Mouse (Mus musculus) kidney, embryonic 14.5 days (tissue): Measurements from ENCODE around the gene Nid2. TPM values are rescaled to one million over a fixed set of nuclear protein-coding genes. Genes with fewer than 3 reads are reported as not detected.

Experiments
- ATAC-seq: fragments of 200-750 bp; cut with Nextera tagmentation; 2 replicates; pipeline ENCODE4 v1.8.0; 2017; ENCODE audit warnings: moderate number of reproducible peaks, mild to moderate bottlenecking, moderate TSS enrichment, moderate library complexity; ENCODE audit not compliant: low FRiP score, low TSS enrichment
- H3K27ac ChIP-seq: fragments of 300-500 bp; sonication (generic); 2 replicates; pipeline ENCODE4 v1.5.1; 2014; ENCODE audit warnings: low read depth, mild to moderate bottlenecking, low read length, moderate library complexity, mixed read lengths
- H3K27me3 ChIP-seq: fragments of 300-500 bp; sonication (generic); 2 replicates; pipeline ENCODE4 v1.6.1; 2014; ENCODE audit warnings: mild to moderate bottlenecking, low read length; ENCODE audit not compliant: control insufficient read depth, insufficient read depth
- H3K36me3 ChIP-seq: fragments of 300-500 bp; sonication (generic); 2 replicates; pipeline ENCODE4 v1.6.1; 2014; ENCODE audit warnings: low read length, mixed read lengths; ENCODE audit not compliant: control insufficient read depth, insufficient read depth
- H3K4me1 ChIP-seq: fragments of 300-500 bp; sonication (generic); 2 replicates; pipeline ENCODE4 v1.6.1; 2014; ENCODE audit warnings: low read length, mixed read lengths; ENCODE audit not compliant: control insufficient read depth, insufficient read depth
- H3K4me2 ChIP-seq: fragments of 300-500 bp; sonication (generic); replicated peaks from 2 replicates; pipeline ENCODE4 v1.6.1; 2014; ENCODE audit warnings: low read depth, mild to moderate bottlenecking, low read length
- H3K4me3 ChIP-seq: fragments of 300-500 bp; sonication (generic); 2 replicates; pipeline ENCODE4 v1.5.1; 2014; ENCODE audit warnings: mild to moderate bottlenecking, low read length
- H3K9ac ChIP-seq: fragments of 300-500 bp; sonication (generic); 2 replicates; pipeline ENCODE4 v1.6.1; 2014; ENCODE audit warnings: low read depth, mild to moderate bottlenecking, low read length, moderate library complexity
- H3K9me3 ChIP-seq: fragments of 300-500 bp; sonication (generic); 2 replicates; pipeline ENCODE4 v1.6.1; 2016; ENCODE audit warnings: low read length; ENCODE audit not compliant: control insufficient read depth
- WGBS: fragments of 180-500 bp; shearing (Covaris S2); extraction: QIAGEN DNeasy Blood & Tissue Kit; methylation state at CpG from one replicate; pipeline ENCODE4 v1.1.7; 2014; 5-methylcytosine and 5-hydroxymethylcytosine counted together
- polyA plus RNA-seq: library from polyadenylated mRNA; unstranded; fragments of >200 nt; fragmentation: Nextera tagmentation; extraction: Ambion mirVana; gene quantifications from 2 replicates; pipeline ENCODE4 v1.2.1, GENCODE M21; 2014

Nid2 gene
- polyA plus RNA-seq, 1 experiment from 2014 or later: 95.7 TPM

DNA sequence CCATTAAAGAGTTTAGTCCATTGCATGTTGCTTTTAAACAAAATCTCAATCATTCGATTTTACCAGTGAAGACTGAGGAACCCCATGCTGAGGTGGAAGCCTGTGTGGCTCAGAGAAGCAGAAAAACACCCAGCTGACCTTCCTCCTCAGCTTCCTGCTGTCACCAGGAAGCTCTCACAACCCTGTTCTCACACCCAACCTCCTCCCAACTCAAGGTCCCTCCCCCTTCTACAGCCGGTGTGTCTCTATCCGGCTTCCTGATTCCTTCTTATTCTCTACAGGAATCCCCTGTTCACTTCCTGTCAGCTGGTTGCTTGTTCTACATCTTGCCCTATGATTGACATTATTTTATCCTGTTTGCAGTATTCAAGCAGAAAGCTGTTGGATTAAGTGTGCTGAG, 38.0 kb upstream of the Nid2 start:
- ATAC-seq: no peak
- WGBS: 58% methylated on average over 3 of the region's 3 CpGs
- H3K27ac ChIP-seq: no peak overlapping the region
- H3K27me3 ChIP-seq: no peaks in the 10 kb centered on the region
- no peak overlapping the region for H3K4me2 ChIP-seq
- no peaks in the 10 kb centered on the region for H3K36me3 ChIP-seq
- H3K9me3 ChIP-seq: no peaks in the 10 kb centered on the region
- no peak overlapping the region for H3K9ac ChIP-seq
- peaks cover 5% of the 10 kb centered on the region; the same call in 1 of the 2 replicates for H3K4me1 ChIP-seq
- no peak overlapping the region for H3K4me3 ChIP-seq

DNA sequence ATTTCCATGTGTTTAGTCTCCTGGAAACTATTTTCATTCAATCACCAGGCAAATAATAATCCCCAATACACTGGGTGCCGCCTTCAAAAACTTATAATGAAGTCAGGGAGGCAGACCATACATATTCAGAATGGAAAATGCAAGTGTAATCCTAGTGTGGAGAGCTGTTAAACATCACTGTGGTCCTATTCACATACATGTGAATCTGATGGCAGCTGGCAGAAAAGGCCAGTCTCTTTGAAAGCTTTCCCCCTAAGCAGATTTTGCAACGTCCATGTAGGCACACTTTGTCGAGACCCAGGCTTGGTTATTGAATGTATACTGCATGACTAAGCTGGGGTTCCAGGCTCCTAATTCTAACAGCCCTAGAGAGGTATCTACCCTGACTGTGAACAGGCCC, 32.0 kb upstream of the Nid2 start:
- Histone ChIP-seq H3K4me3 (no peak overlapping the region), H3K27ac (no peak overlapping the region), H3K27me3 (no peaks in the 10 kb centered on the region), H3K4me2 (no peak overlapping the region), H3K9me3 (no peaks in the 10 kb centered on the region), H3K4me1 (no peaks in the 10 kb centered on the region), H3K9ac (no peak overlapping the region), H3K36me3 (no peaks in the 10 kb centered on the region)
- no peak for ATAC-seq
- WGBS: 81% methylated on average over 3 of the region's 3 CpGs

GRCm38 (mm10) chr14:19720044-19720611, 30.9 kb upstream of the Nid2 start:
- 74% methylated on average over 2 of the region's 2 CpGs for WGBS
- ATAC-seq: no peak

GRCm38 (mm10) chr14:19728278-19728677, 22.8 kb upstream of the Nid2 start:
- peak overlapping the region; percentile 37; the same call in 1 of the 2 replicates for H3K27ac ChIP-seq
- H3K9me3 ChIP-seq: no peaks in the 10 kb centered on the region
- no peaks in the 10 kb centered on the region for H3K36me3 ChIP-seq
- no peaks in the 10 kb centered on the region for H3K27me3 ChIP-seq
- ATAC-seq: no peak
- H3K9ac ChIP-seq: no peak overlapping the region
- 78% methylated on average over 5 of the region's 5 CpGs for WGBS
- H3K4me1 ChIP-seq: peaks cover under 1% of the 10 kb centered on the region; the same call in 1 of the 2 replicates
- H3K4me3 ChIP-seq: no peak overlapping the region
- H3K4me2 ChIP-seq: no peak overlapping the region

More at GRCm38 (mm10) chr14:19720044-19720611, 30.9 kb upstream of the Nid2 start:
- Histone ChIP-seq H3K27me3 (no peaks in the 10 kb centered on the region), H3K4me1 (no peaks in the 10 kb centered on the region), H3K9ac (no peak overlapping the region), H3K4me2 (no peak overlapping the region), H3K4me3 (no peak overlapping the region), H3K9me3 (no peaks in the 10 kb centered on the region), H3K36me3 (no peaks in the 10 kb centered on the region), H3K27ac (no peak overlapping the region)

DNA sequence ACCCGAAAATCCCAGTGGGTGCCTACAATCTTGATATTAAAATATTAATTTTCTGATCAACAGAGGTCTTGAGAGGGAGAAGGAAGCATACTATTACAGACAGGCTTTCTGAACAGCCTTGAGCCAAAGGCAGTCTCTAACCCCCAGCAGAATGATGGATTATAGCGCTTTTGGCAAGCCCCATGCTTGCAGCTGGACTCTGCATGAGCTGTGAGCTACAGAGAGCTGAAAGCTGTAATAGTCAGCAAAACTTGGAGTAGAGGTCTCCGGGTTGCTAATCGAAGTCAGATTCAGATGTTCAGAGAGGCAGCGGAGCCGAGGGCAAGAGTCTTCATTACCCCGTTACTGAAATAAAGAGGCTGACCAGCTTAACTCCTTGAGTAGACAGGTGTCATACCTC, 22.3 kb upstream of the Nid2 start:
- Histone ChIP-seq H3K9me3 (no peaks in the 10 kb centered on the region), H3K36me3 (no peaks in the 10 kb centered on the region), H3K27ac (peak overlapping the region; percentile 37; the same call in 1 of the 2 replicates), H3K4me1 (peaks cover 5% of the 10 kb centered on the region; the same call in 1 of the 2 replicates), H3K4me2 (no peak overlapping the region), H3K27me3 (no peaks in the 10 kb centered on the region), H3K9ac (no peak overlapping the region), H3K4me3 (no peak overlapping the region)
- 67% methylated on average over 7 of the region's 7 CpGs for WGBS
- ATAC-seq: peak; percentile 72; the same call in 1 of the 2 replicates

- peaks cover 5% of the 10 kb centered on the region; the same call in 1 of the 2 replicates for H3K4me1 ChIP-seq
- no peaks in the 10 kb centered on the region for H3K36me3 ChIP-seq
- H3K4me3 ChIP-seq: no peak overlapping the region
- no peak overlapping the region for H3K27ac ChIP-seq
- no peak overlapping the region for H3K4me2 ChIP-seq
- no peaks in the 10 kb centered on the region for H3K27me3 ChIP-seq
- no peak for ATAC-seq
- H3K9ac ChIP-seq: no peak overlapping the region
- H3K9me3 ChIP-seq: no peaks in the 10 kb centered on the region
- WGBS: 73% methylated on average over 2 of the region's 2 CpGs
Measured at GRCm38 (mm10) chr14:19732097-19732496, 19.0 kb upstream of the Nid2 start.

DNA sequence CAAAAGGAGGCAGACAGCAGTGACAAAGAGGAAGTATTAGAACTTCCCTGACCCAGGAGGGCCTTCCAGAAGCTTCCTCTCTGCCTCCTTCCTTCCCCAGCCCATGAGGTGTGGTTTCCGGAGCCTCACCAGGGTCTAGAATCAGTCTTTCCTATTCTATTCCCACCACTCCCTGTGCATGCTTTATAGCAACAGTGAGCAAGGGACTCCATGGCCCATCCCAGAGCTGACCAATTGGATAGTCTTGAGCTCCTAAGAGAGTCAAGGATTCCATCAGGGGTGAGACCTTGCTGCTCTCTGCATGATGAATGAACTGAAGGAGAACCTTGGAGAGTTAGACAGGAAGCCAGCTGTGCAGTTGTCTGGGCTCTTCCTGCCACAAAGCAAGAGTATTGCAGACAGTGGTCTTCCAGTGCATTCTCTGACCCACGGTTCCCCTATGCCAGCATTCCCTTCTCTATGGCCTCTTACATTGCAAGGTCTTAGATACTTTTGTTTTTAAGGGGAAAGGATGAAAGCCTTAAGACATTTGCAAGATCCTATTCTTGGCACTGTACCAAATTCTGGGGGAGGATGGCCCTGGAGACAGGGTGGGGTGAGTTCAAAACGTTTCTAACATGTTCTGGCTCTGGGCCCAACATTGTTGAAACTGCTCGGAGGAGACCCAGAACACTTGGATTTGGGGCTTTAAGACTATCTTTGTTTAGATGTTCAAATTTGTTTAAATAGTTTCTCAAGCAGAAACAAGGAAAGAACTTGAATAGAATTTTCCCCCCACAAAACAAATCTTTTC, 17.4 kb upstream of the Nid2 start:
- no peak; the same call in 1 of the 2 replicates for ATAC-seq
- H3K4me3 ChIP-seq: no peak overlapping the region
- H3K27me3 ChIP-seq: no peaks in the 10 kb centered on the region
- H3K4me2 ChIP-seq: no peak overlapping the region
- no peak overlapping the region for H3K9ac ChIP-seq
- H3K27ac ChIP-seq: peak overlapping the region; percentile 49
- WGBS: 54% methylated on average over 4 of the region's 4 CpGs
- no peaks in the 10 kb centered on the region for H3K9me3 ChIP-seq
- peaks cover 16% of the 10 kb centered on the region for H3K4me1 ChIP-seq
- H3K36me3 ChIP-seq: no peaks in the 10 kb centered on the region

DNA sequence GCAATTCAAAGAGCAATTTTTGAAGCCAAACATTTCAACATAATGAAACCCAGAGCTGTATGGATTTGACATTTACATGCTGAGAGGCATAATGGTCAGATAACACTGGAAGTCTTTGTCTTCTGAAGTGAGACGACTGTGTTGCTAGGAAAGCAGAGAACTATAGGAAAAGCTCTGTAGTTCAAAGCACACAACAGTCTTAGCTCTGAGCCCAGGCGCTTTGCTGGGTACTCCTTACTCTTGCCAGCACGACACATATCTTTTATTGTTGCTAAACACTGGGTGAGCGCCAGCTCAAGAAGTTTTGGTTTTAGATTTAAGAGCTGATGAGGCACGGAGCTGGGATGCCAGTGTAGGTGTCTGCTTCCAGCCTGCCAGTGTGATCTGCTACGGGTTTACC, 15.8 kb upstream of the Nid2 start:
- Histone ChIP-seq H3K27ac (no peak overlapping the region), H3K36me3 (no peaks in the 10 kb centered on the region), H3K4me3 (no peak overlapping the region), H3K9me3 (no peaks in the 10 kb centered on the region), H3K4me1 (peaks cover 17% of the 10 kb centered on the region), H3K4me2 (no peak overlapping the region), H3K9ac (no peak overlapping the region), H3K27me3 (no peaks in the 10 kb centered on the region)
- no peak for ATAC-seq
- 66% methylated on average over 6 of the region's 6 CpGs for WGBS

GRCm38 (mm10) chr14:19737568-19737967, 13.5 kb upstream of the Nid2 start:
- Histone ChIP-seq H3K27me3 (no peaks in the 10 kb centered on the region; the same call in 1 of the 2 replicates), H3K4me1 (peaks cover 17% of the 10 kb centered on the region), H3K9ac (no peak overlapping the region), H3K4me2 (no peak overlapping the region), H3K4me3 (no peak overlapping the region), H3K36me3 (no peaks in the 10 kb centered on the region), H3K9me3 (no peaks in the 10 kb centered on the region), H3K27ac (peak overlapping the region; percentile 89)
- no peak for ATAC-seq
